Mouse (Mus musculus) cerebellum, adult 18-20 months (tissue): ENCODE results near the gene Cmtm8.
A peak's percentile ranks its signal among the peaks of the same experiment; 100 is the strongest.

Experiments
- DNase-seq, 2 experiments: peaks; one replicate each; pipeline ENCODE4 v3.0.0; 2021

Cmtm8 gene

DNA sequence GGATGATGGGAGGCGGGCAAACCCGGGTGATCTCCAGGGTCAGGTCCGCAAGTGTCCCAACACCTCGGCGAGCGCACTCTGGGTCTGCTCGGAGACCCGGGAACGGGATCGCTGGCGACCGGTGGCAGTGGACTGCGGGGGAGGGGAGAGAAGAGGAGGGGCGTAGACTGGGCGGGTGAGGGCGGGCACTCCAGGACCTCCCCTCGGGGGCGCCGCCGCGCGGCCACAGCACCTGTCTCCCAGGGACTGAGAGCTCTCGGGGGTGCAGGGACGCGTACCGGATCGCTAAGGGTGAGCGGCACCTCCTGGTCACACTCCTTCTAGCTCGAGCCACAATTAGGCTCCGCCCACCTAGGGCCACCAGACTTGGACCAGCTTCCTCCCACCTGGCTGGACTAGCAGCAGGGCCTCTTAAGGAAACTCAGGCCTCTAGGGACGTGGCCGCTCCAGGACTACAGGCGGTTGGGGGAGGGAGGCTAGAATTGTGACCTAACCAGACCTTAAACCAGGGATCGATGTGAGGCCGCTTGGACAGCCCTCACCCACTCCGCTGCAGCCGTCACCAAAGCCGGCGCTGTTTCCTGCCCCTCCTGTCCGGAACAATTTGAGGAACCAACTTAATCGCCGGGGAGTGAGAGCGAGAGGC lies at the start of gene Cmtm8:
Gene Cmtm8, minus strand, starts transcription at position 140 of the 646 bp plus-strand sequence.
- peak; percentile 16 to 33 for DNase-seq

DNA sequence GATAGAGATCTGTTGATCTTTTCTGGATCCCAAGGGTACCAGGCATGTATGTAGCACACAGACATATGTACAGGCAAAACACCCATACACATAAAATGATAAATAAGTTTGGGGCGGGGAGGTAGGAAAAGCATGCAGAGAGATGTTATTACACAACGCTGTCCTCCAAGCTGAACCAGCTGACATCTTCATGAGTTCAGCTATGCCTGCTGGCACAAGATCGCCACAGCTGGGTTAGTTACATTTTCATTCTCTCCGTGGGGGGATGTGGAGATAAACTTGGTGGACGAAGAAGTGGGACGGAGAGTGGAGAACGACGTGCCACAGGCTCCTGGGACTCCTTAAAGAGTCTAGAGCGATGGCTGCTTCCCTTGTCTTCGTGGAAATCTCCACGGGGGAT lies 49.0 kb upstream of the Cmtm8 start:
- DNase-seq = no peak

DNA sequence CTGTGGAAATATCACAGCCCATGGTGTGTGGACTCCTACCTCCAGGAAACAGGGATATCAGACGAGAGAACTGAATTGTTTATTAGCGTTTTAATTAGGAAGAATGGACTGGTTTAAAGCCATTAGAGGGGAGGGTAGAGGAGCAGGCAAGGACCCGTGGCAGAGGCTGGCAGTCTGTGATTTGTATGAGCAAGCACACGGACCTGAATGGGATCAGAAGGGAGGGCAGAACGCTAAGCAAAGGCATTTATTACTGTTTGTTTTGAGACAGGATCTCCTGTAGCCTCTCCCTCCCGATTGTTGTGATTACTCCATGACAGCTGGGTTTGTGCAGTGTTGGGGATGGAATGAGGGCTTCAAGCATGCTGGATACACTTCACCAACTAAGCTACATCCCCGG lies 46.4 kb upstream of the Cmtm8 start:
- DNase-seq = no peak

DNA sequence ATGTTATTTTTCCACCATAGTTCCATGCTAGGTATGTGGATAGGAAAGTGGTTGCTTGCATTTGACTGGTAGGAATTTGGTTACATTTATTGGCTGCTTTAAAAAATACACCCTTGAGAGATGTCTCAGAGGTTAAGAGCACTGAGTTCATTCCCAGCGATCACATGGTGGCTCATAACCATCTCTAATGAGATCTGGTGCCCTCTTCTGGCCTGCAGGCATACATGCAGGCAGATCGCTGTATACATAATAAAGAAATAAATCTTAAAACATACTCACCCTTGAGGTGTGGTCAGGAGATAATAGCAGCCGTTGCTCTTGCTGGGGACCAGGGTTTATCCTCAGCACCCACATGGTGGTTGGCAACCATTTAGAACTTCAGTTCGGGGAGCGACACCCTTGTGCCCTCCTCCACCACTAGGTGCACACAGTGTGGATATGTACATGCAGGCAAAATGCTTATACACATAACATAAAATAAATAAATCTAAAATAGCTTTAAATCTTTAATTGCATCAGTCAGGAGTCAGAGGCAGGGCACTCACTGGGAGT lies 45.0 kb upstream of the Cmtm8 start:
- DNase-seq = no peak

DNA sequence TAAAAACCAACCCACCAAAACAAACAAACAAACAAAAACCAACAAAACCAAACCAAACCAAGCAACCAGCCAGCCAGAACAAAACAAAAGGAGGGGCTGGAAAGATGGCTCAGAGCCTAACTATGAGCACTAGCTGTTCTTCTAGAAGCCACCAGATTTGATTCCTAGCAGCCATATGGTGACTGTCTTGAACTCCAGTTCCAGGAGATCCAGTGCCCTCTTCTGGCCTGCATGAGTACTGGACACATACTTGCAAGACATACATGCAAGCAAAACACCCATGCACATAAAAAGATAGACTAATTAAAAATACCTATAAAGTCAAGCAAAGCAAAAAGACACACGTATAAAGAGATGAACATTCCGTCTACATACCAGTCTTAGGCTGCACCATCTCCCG lies 43.7 kb upstream of the Cmtm8 start:
- peak in 1 of 2 experiments; percentile 10 for DNase-seq

DNA sequence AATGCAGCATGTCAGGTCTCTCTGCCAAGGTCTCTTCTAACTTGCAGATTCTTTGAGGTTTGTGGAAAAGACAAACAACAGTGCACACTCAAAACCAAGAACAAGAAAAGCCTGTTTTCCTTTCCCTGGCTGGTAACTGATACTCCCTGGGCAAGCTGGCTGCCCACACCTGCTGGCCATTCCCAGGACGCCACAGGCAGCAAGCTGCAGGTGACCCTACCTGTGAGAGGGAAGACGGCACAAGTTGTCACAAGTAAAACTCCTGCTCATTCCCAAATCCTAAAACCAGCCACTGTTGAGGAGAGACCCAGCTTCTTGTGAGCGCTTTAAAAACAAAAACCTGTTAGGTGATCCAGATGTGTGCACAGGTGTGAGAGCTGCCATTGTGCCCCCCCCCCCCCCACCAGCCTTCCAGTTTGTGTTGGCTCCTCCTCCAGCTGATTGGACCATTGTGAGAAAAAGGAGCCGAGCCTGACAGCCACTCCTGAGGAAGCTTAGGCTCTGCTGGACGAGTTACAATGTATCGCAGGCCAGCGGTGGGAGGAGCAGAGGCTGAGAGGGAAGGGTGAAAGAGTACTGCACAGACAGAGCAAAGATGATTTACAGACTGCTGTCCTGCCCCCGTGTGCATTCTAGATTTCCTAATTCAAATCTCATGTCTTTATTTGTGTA lies 42.2 kb upstream of the Cmtm8 start:
- DNase-seq = no peak

DNA sequence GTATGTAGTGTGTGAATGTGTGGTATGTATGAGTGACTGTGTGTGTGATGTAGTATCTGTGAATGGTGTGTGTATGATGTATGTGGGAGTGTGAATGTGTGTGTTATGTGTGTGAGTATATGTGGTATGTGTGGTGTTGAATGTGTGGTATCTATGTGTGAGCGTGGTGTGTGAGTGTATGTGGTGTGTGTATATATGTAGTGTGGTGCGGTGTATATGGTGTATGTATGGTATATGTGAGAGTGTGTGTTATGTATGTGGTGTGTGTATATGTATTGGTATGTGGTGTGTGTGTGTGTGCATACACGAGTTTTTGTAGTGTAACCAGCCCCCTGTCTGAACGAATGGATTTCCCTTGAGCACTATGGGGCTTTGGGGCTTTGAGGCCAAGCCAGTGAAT lies 41.6 kb upstream of the Cmtm8 start:
- DNase-seq = no peak

DNA sequence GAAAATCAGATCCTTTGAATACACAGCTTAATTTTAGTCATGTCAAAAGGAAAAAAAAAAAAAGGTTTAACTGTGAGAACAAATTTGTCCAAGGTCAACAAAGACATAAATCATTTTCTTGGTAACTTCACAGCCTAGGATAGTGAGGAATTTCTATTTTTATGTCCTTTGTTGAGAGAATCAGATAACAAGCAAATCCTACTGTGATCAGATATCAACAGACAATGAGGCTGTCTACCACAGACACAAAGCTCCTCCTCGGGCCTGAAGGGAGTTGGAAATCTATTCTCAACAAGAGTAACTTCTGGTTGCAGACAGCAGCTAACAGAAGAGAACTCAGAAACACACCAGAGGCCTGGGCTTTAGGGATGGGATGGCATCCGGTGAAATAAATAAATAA lies 38.0 kb upstream of the Cmtm8 start:
- no peak for DNase-seq

DNA sequence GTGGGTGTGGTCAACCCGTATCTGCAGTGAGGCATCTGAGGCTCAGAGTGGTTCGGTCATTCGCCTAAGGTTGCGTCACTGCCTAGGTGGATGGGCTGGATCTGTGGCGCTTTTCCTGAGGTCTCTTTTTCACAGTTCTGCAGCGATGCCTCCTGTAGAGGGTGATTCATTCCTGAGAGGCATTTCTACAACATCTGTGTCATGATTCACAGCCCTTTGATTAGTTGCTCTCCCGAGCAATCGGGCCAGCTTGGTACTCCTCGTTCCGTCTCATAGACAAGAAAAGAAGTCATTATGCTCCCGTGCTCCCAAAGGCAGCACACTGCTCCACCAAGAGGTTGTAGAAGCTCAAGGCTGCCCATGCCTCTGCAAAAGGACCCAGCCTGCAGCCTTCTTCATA lies 11.4 kb upstream of the Cmtm8 start:
- no peak for DNase-seq

DNA sequence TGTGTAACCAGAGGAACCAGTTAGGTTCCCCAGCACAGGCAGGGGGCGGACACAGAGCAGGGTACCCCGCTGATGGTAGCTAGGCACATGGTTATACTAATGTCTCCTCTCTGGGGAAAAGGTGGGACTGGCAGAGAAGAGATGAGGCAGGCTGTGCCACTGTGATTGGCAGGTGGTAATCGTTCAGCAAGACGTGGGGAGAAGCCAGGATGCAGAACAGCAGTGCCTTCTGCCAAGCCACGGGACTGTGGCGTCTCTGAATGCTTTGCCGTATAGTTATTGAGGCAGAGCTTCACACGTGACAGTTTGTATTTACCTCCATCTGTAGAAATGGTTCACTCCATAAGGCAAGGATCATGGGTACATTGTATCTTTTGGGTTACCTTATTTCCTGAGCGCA lies 10.7 kb upstream of the Cmtm8 start:
- no peak for DNase-seq

DNA sequence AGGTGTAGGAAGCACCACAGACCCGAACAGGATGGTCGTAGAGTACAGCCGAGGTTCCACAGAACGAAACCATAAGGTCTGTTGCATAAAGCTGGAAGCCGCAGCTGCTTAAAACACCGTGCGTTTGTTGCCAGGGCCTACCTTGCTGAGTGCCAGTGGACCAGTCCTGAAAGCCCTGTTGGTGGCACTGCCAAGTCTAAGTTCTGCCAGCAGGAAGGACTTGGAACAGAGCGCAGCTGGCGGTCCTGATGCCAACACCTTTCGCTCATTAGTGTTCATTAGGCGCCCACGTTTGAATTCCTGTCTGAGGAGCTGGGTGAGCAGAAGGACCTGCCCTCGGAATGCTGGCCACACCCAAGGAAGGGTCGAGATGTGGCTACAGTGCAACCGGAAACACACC lies 9.4 kb upstream of the Cmtm8 start:
- no peak for DNase-seq

DNA sequence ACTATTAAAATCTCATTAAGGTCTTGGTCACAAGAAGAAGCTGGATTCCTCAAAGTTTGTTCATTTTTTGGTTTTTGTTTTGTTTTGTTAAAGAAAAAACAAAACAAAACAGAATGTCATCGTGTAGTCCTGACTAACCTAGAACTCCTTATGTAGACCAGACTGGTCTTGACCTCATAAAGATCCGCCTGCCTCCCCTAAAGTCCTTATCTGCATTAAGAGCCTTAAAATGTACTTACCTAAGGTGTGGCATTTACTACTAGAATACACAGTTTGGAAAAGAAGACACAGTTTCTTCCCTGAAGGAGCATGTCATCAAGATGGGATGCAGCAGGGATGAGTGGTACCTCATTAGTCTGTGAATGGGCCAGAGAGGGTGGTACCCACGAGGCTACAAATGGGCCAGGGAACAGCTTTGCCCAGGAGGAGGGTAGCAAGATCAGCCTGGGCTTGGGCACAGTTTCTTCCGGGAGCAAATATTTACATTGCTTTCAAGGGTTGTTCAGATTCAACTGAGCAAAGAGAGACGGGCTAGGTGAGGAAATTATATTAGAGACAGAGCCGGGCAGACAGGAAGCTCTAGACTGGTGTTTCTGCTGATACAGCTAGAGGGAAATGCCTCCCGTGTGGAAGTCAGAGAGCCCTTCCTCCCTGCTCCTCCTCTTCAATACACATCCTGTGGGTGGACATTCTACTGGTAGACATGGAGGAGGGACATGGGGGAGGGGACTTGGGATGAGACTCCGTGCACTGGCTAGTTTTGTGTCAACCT lies 7.6 kb upstream of the Cmtm8 start:
- no peak for DNase-seq

DNA sequence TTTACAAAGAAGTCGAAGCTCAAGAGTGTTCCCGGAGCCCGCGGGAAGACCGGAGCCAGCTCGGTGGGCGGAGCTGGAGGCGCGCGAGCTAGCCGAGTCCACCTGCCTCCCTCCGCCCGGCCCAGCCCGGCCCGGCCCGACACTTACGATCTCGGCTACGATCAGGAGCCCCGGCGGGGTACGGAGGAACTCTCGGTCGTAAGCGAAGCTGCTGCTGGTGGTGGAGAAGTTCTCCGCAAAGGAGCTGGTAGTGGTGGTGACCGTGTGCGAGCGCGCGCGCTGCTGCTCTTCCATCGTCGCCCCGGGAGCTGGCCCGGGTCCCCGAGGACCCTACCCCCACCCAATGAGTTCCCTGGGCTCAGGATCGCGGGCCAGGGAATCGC lies 331 bp downstream of the Cmtm8 start:
- DNase-seq = peak in 1 of 2 experiments; percentile 14

DNA sequence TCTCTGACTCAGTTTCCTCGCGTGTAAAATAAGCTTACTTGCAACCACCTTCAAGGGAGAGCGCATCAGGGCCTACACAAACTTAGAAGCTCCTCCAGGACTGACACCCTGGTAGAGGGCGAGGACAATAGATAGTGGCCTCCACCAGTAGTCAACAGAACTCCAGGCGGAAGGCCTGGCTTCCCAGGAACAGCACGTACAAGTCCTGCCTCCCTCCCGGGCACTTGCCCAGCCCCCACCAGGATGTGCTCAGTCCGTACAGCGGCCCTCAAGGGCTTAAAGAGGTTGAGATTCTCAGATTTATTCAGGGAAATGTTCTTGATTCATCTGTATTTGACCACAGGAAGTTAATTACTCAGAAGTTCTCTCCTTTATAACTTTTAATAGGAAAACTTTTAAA lies 1.1 kb downstream of the Cmtm8 start:
- no peak for DNase-seq

DNA sequence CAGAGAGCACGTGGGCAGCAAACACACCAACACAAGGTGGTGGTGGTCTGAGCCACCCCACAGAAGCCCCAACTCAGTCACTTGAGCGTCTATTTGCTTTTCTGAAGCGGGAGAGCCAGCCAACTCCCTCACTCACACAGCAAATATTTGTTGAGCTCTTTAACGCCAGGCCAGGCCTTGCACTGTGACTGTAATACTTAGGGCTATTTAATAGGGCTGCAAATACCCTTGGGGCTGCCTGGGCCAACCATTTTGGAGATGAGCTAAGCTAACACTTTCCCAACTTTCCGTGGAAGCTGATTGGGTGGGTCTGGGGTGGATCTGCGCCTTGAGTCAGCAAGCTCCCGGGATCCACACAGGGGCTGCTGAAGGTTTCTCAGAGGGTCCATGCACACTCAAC lies 1.7 kb downstream of the Cmtm8 start:
- no peak for DNase-seq

DNA sequence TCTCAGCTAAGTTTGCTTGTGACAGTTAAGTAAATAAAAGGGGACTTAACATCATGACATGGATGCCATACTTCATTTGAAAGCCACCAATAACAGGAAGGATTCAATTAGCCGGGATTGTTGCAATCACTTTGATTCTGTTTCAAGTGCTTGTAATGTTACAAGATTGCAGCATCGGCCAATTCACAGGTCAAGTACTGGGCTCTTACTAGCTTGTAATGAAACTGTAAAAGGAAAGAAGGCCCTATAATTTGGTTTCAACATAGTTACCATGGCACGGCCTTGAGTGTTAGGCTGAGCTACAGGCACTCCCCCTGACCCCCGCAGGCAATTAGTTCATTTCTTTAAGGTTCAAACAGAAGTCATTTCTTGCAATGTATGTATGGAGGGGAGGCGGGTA lies 5.1 kb downstream of the Cmtm8 start:
- no peak for DNase-seq

DNA sequence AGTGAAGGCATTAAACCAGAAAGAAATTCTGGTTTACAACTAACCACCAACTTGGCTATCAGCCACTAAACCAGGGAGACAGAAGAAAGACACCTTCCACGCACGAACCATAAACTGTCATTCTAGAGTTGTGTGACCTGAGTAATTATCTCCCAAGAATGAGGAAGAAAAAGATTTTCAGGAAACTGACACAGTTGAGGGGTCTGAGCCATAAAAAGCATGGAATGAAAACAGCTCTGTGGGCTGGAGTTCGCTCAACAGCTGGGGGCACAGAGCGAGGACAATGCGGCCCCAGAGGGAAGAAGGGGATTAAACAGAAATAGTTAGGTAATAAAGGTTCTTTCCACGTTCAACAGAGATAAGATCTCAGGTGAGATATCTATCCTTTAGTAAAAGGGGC lies 12.4 kb downstream of the Cmtm8 start:
- no peak for DNase-seq

DNA sequence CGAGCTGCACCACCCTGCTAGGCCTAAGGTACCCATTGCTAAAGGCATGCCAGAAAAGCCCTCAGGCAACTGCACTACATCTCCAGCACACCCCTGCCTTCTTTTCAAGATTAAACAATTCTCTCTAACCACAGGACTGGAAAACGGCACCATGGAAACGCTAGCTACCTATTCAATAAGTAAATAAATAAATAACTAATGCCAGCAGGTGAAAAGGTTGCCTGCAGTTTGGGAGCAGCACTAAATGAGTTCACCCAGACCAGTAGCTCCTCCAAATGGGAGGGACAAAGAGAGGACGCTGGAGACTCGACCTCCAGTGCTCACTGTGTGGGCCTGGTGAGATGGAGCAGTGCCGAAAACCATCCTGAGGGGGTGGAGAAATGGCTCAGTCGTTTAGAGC lies 13.6 kb downstream of the Cmtm8 start:
- DNase-seq = no peak

DNA sequence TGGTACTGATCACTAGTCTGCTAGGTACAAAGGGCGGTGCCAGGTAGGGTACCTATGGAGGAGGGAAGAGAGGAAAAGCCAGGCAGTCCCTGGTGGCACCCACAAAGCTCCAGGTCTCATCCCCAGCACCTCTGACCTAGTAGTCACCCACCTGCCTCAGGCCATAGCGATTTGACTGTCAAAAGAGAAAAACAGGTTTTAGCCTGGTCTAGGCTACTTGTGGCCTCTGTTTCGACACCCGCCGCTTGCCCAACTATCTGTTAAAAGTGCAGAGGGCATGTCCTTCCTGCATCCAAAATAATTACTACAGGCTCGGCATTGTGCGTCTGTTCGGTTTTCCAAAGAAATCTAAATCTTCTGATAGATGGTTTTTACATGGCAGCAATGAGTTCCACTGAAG lies 14.3 kb downstream of the Cmtm8 start:
- no peak for DNase-seq

DNA sequence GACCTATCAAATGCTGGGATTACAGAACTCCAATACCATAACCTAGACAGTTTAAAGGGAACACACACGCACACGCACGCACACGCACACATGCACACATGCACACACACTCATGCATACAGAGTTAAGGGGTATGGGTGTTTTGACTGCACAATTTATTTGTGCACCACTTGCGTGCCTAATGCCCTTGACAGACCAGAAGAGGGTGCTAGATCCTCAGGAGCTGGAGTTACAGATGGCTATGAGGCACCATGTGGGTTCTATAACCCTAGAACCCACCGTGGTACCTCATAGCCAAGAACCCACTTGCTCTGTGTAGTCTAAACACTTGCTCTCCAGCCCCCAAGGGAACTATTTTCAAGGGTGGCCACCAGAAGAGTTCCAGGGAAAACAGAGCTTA lies 15.6 kb downstream of the Cmtm8 start:
- DNase-seq = no peak

DNA sequence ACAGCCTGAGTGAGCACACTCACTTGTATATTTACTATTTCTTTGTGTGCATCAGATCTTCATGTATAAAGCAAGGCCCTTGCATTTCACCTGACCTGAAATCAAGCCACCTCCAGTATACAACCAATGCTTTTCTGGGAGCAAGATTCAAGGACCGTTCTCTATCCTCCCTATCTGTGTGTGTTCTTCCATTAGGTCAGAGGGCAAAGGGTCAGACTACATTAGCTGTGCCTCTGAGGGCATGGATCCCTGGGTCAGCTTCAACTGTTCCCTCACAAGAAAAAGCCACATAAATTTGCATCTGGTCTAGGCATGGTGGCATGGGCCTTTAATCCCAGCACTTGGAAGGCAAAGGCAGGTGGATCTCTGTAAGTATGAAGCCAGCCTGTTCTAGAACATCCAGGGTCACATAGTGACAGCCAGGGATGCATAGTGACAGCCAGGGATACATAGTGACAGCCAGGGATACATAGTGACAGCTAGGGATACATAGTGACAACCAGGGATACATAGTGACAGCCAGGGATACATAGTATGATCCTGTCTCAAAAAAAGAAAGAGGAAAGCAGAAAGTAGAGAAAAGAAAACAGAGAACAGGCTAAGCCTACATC lies 16.6 kb downstream of the Cmtm8 start:
- no peak for DNase-seq

DNA sequence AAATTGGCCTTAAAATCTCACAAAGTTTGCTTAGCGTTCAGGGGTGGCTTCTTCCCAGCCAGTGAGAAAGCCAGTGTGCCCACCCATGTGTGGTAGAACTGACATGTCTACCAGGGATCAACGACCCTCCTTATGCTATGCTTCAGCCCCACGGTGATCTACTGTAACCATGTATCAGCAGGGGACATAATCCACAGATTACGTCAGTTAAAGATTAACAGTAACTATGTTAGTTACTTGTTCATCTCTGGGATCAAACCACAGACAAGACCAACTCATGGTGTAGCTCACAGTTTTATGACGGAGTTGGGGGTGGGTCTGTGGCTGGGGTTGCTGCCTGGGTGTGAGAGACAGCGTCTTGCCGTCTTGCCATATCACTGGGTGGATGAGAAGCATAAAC lies 19.8 kb downstream of the Cmtm8 start:
- DNase-seq = no peak

DNA sequence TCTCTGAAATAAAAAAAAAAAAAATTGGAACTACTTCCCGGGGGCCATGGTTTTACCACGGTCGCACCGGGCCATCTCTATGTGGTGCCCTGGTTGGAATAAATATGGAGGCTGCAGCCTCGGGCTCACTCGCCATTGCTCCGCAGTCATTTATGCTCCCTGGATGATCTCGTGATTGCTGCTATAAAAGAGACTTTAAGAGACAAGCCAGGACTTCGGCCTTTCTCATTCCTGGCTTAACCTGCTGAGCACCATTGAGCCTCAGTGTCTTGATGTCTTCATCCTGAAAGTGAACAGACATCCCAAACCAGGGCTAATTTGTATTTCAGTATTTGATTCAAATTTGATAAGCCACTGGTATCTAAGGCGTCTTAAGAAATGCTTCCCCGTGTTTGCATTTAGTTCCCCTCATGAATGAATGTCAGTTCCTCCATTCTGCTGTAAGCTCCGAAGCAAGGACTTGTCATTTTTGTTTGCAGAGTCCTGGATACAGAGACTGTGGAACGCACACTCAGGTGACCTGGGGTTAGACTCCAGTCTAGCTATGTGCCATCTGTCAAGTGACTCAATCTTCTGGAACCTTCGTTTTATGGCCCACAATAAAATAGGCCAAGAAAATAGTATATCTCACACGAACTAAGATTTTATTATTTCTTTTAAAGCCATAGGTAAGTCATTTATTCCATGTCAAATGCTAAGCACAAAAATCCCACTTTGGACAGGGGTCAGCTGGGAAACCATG lies 22.2 kb downstream of the Cmtm8 start:
- no peak for DNase-seq
